Mouse (Mus musculus): ENCODE results near the gene Olfr1223.
"Not testable (repeated sequence)": the region's sequence is repeated elsewhere in the genome, so short reads cannot be mapped to it uniquely, and the experiment has no call there.

Gene Olfr1223

DNA sequence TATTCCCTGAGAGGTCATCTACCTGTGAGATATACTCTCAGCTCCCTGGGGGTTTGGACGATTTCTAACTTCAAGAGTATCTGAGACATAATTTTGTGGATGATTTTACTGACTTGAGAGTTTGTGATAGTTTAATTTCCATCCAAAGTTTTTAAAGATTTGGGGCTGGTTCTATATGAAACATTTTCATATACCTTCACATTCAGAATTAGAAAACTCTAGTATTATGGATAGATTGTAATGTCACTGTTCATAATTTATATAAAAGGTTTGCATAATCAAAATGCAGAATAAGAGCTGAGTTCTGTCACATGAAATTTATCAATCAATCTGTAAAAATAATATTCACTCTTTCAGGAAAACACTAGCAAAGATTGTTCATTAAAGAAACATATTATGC, at the start of gene Olfr1223:
Olfr1223 (minus strand) TSS at position 101 of the 400 bp plus-strand sequence.
- DNase-seq (ENCODE audit: low read depth, low spot score), result no peak

DNA sequence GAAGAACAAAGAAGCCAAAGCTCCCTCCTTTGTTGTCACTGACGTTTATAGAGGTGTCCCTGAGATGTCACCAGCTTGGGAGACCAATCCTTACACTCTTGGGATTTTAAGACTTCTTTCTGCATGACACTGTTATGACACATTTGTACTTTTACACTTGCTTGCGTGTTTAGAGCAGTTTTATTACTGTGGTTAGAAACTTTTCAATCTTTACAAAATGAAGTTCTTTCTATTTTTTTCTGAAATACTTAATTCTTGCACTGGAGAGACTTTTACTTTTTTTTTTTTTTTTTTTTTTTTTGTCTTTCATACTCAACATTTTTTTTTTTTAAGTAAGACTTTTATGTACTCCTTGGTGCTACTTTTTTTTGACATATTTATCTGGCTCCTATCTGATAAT, 48.6 kb upstream of the Olfr1223 start, which contains the start of gene Olfr1226:
Olfr1226 (minus strand) TSS at position 101 of the 400 bp plus-strand sequence.
- DNase-seq (ENCODE audit: low read depth, low spot score), result no peak

DNA sequence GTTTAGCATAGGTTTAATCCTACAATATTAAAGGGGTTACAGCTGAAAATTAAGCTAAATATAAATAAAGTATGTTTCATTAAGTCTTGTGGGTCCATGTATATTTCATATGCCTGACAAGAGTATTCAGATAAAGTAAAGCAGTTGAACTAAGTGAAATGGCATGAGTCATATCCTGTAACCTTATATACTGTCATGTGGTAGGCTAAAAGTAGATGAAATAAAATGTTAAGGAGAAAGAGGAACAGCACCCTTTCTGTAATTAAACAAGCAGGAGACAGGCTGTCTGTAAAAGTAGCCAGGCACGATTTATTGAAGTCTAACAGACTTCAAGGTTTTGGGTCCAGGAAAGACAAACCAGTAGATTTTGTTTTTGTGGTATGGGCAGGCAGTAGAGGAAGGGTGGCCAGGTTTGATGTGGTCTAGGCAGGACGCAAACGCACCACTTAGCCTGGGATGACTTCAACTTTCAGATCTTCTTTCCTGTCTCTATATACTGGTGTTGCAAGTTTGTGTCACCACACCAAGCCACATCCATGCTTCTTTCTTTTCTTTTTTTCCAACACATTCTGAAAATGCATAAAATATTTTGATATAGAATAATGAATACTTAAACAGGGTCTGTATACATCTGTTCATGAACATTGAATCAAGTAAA, 45.1 kb upstream of the Olfr1223 start:
- no peak for DNase-seq (ENCODE audit: low read depth, low spot score)

- no peak for DNase-seq (ENCODE audit: low read depth, low spot score)
These were observed 23.2 kb upstream of the Olfr1223 start, which contains the start of gene Olfr1225 for GRCm38 (mm10) chr2:89174569-89174968. Olfr1225 (minus strand) TSS chr2:89174669.

GRCm38 (mm10) chr2:89164711-89165110, 13.4 kb upstream of the Olfr1223 start:
- DNase-seq (ENCODE audit: low read depth, low spot score), result not testable (repeated sequence)

- not testable (repeated sequence) for DNase-seq (ENCODE audit: low read depth, low spot score)
These were observed 12.6 kb upstream of the Olfr1223 start, which contains the start of gene Olfr1224-ps1 for GRCm38 (mm10) chr2:89163991-89164390. Olfr1224-ps1 (minus strand) TSS chr2:89164091.

- no peak for DNase-seq (ENCODE audit: low read depth, low spot score)
These were observed 18.4 kb downstream of the Olfr1223 start, which contains the start of gene Olfr1222 for GRCm38 (mm10) chr2:89132954-89133353. Olfr1222 (minus strand) TSS chr2:89133054.

GRCm38 (mm10) chr2:89117183-89117582, 34.2 kb downstream of the Olfr1223 start, which contains the start of gene Olfr1221:
Olfr1221 (minus strand) TSS chr2:89117283.
- DNase-seq (ENCODE audit: low read depth, low spot score), result no peak

GRCm38 (mm10) chr2:89106735-89107134, 44.6 kb downstream of the Olfr1223 start, which contains the start of gene Olfr1220:
Olfr1220 (minus strand) TSS chr2:89106835.
- DNase-seq (ENCODE audit: low read depth, low spot score), result no peak

DNA sequence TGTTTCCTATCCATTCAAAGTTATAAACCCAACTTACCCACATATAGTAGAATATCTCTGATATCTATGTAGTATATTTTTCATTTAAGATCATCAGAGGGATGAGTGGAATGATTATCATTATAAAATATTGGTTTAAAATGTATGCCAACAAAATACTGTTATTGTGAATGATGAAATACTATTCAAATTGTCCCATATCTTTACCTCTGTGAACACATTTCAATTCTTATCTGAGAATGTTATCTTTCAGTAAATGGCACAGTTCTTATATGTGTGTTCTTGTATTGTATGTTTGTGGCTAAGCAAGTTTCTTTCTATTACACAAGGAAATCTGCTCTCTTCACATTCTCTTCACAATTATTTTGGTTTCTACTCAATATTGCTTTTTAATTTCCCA, 45.7 kb downstream of the Olfr1223 start:
- DNase-seq (ENCODE audit: low read depth, low spot score), result no peak

- no peak for DNase-seq (ENCODE audit: low read depth, low spot score)
These were observed 57.5 kb downstream of the Olfr1223 start for GRCm38 (mm10) chr2:89093848-89094247.

All from mesoderm, embryonic 11.5 days (tissue).